Mouse (Mus musculus) CH12.LX (cell line): Measurements from ENCODE around the gene Grip1.

Experiments used
- ETS1 ChIP-seq: conservative IDR thresholded peaks from 2 replicates; pipeline ENCODE4 v1.6.1; 2012; ENCODE audit warnings: low read depth, mild to moderate bottlenecking, inconsistent platforms, low read length, improper control_type of control experiment, moderate library complexity
- MAX ChIP-seq: IDR thresholded peaks from 2 replicates; pipeline ENCODE4 v1.6.1; 2011; ENCODE audit warnings: low read length, improper control_type of control experiment
- POLR2A ChIP-seq: IDR thresholded peaks from 2 replicates; pipeline ENCODE4 v1.6.1; 2011; ENCODE audit warnings: low read depth, mild to moderate bottlenecking, improper control_type of control experiment, low read length

- TF ChIP-seq POLR2A: no peak
- peak; percentile 84 for TF ChIP-seq ETS1
- peak; percentile 36; the same call in 1 of the 2 replicates for TF ChIP-seq MAX
Measured at GRCm38 (mm10) chr10:119819740-119820139, 366.1 kb downstream of the Grip1 start.
